Mouse (Mus musculus) myocyte (in vitro differentiated cells): Measurements from ENCODE around the gene Tubb4a.

Experiments
- MAX ChIP-seq: IDR thresholded peaks from one replicate; pipeline ENCODE4 v1.6.1; 2011; ENCODE audit warnings: low read depth, mild to moderate bottlenecking, control low read depth
- MYOD1 ChIP-seq, 3 experiments: IDR thresholded peaks; one replicate each; pipeline ENCODE4 v1.6.1; 2011; ENCODE audit warnings: control low read depth in 2 of 3, low read depth in 2 of 3, mild to moderate bottlenecking in 2 of 3, moderate library complexity in 1 of 3; ENCODE audit not compliant: insufficient read length in 2 of 3, control insufficient read depth in 1 of 3
- POLR2A ChIP-seq: IDR thresholded peaks from one replicate; pipeline ENCODE4 v1.6.1; 2011; ENCODE audit warnings: low read depth, mild to moderate bottlenecking, control low read depth, moderate library complexity; ENCODE audit not compliant: insufficient read length
- POLR2AphosphoS2 ChIP-seq: IDR thresholded peaks from one replicate; pipeline ENCODE4 v1.6.1; 2011; ENCODE audit warnings: low read depth, control low read depth; ENCODE audit not compliant: insufficient read length
- TCF12 ChIP-seq: IDR thresholded peaks from one replicate; pipeline ENCODE4 v1.6.1; 2011; ENCODE audit warnings: mild to moderate bottlenecking, control low read depth; ENCODE audit not compliant: poor library complexity, insufficient read depth, severe bottlenecking
- USF1 ChIP-seq: IDR thresholded peaks from one replicate; pipeline ENCODE4 v1.6.1; 2011; ENCODE audit warnings: low read depth, mild to moderate bottlenecking, control low read depth, moderate library complexity

DNA sequence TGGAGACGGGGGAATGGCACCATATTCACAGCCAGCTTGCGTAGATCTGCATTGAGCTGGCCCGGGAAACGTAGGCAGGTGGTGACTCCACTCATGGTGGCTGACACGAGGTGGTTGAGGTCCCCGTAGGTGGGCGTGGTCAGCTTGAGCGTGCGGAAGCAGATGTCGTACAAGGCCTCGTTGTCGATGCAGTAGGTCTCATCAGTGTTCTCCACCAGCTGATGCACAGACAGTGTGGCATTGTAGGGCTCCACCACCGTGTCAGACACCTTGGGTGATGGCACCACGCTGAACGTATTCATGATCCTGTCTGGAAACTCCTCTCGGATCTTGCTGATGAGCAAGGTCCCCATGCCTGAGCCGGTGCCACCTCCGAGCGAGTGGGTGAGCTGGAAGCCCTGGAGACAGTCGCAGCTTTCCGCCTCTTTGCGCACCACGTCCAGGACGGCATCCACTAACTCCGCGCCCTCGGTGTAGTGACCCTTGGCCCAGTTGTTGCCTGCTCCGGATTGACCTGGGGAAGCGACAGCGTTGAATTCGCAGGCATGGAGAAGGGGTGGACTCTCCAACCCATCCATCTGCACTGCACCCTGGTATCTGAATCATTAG lies 6.2 kb downstream of the Tubb4a start:
- no peak for TF ChIP-seq MAX
- TF ChIP-seq POLR2A, result no peak
- TF ChIP-seq POLR2AphosphoS2, result no peak
- no peak for TF ChIP-seq TCF12
- TF ChIP-seq USF1, result no peak
- no peak for TF ChIP-seq MYOD1 (IDR thresholded peaks at IDR 0.05; ENCODE audit: control insufficient read depth in 1 of 3, insufficient read length in 2 of 3, low read depth in 2 of 3)
